Mouse (Mus musculus) C2C12 (cell line): ENCODE results near the gene Hspa4.

Experiments
- CEBPB ChIP-seq: IDR thresholded peaks from one replicate; pipeline ENCODE4 v1.6.1; 2011; ENCODE audit warnings: low read depth, mild to moderate bottlenecking, control low read depth, moderate library complexity
- CTCF ChIP-seq: IDR thresholded peaks from one replicate; pipeline ENCODE4 v1.5.1; 2011; ENCODE audit not compliant: control insufficient read depth, insufficient read depth, insufficient read length
- FOSL1 ChIP-seq: IDR thresholded peaks from one replicate; pipeline ENCODE4 v1.8.0; 2011; ENCODE audit warnings: mild to moderate bottlenecking, low read length; ENCODE audit not compliant: poor library complexity, insufficient read depth, severe bottlenecking
- MAX ChIP-seq: IDR thresholded peaks from one replicate; pipeline ENCODE4 v1.6.1; 2011; ENCODE audit warnings: mild to moderate bottlenecking, control low read depth
- MYOD1 ChIP-seq: IDR thresholded peaks from one replicate; pipeline ENCODE4 v1.6.1; 2011; ENCODE audit warnings: low read depth; ENCODE audit not compliant: control insufficient read depth, insufficient read length
- MYOG ChIP-seq: IDR thresholded peaks from one replicate; pipeline ENCODE4 v1.6.1; 2011; ENCODE audit not compliant: control insufficient read depth, insufficient read length; ENCODE audit errors: extremely low read depth
- USF1 ChIP-seq: IDR thresholded peaks from one replicate; pipeline ENCODE4 v1.6.1; 2011; ENCODE audit warnings: low read depth, mild to moderate bottlenecking, control low read depth, moderate library complexity

GRCm38 (mm10) chr11:53285885-53286284 is 14.4 kb downstream of the Hspa4 start:
- TF ChIP-seq MAX (no peak), CTCF (no peak), MYOD1 (no peak), FOSL1 (no peak), MYOG (no peak), USF1 (no peak), CEBPB (no peak)
